Mouse (Mus musculus) neural tube, embryonic 12.5 days (tissue): ENCODE results near the gene Pygb. TPM values are rescaled to one million over a fixed set of nuclear protein-coding genes. Genes with fewer than 3 reads are reported as not detected.

Source experiments
- ATAC-seq: fragments of 200-750 bp; cut with Nextera tagmentation; 2 replicates; pipeline ENCODE4 v1.8.0; 2017; ENCODE audit warnings: low read depth, mild to moderate bottlenecking, moderate TSS enrichment, moderate library complexity; ENCODE audit not compliant: low FRiP score
- H3K27ac ChIP-seq: fragments of 300-500 bp; sonication (generic); 2 replicates; pipeline ENCODE4 v1.5.1; 2016
- H3K27me3 ChIP-seq: fragments of 300-500 bp; sonication (generic); replicated peaks from 2 replicates; pipeline ENCODE4 v1.6.1; 2016; ENCODE audit warnings: mild to moderate bottlenecking
- H3K36me3 ChIP-seq: fragments of 300-500 bp; sonication (generic); 2 replicates; pipeline ENCODE4 v1.6.1; 2016; ENCODE audit warnings: mild to moderate bottlenecking
- H3K4me1 ChIP-seq: fragments of 300-500 bp; sonication (generic); 2 replicates; pipeline ENCODE4 v1.6.1; 2016
- H3K4me2 ChIP-seq: fragments of 300-500 bp; sonication (generic); replicated peaks from 2 replicates; pipeline ENCODE4 v1.6.1; 2016; ENCODE audit warnings: mild to moderate bottlenecking
- H3K4me3 ChIP-seq: fragments of 300-500 bp; sonication (generic); 2 replicates; pipeline ENCODE4 v1.5.1; 2016
- H3K9ac ChIP-seq: fragments of 300-500 bp; sonication (generic); 2 replicates; pipeline ENCODE4 v1.6.1; 2016; ENCODE audit warnings: mild to moderate bottlenecking
- H3K9me3 ChIP-seq: fragments of 300-500 bp; sonication (generic); 2 replicates; pipeline ENCODE4 v1.6.1; 2016; ENCODE audit warnings: mild to moderate bottlenecking
- WGBS: fragments of 180-500 bp; shearing (Covaris S2); methylation state at CpG from one replicate; pipeline ENCODE4 v1.1.7; 2016; 5-methylcytosine and 5-hydroxymethylcytosine counted together
- polyA plus RNA-seq: library from polyadenylated mRNA; unstranded; fragments of >200 nt; fragmentation: Nextera tagmentation; extraction: Ambion mirVana; gene quantifications from 2 replicates; pipeline ENCODE4 v1.2.1, GENCODE M21; 2016

Gene Pygb
- polyA plus RNA-seq, 1 experiment from 2014 or later: 80.5 TPM

DNA sequence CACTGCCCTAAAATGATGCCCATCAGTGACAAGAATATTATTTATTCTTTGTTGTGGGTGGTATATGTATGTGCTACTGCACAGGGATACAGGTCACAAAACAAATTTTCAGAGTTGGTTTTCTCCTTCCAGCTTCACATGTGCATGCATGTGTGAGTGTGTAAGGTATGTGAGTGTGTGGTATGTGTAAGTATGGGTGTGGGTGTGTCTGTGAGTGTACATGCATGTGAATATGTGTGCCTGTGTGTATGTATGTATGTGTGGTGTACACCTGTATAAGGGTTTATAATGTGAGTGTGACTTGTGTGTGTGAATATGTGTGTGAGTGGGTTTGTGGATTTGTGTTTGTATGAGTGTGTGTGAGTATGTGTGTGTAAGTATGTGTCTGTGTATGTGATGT is 68.7 kb downstream of the Pygb start:
- H3K4me3 ChIP-seq: no peak overlapping the region
- H3K4me2 ChIP-seq: no peak overlapping the region
- ATAC-seq: no peak

DNA sequence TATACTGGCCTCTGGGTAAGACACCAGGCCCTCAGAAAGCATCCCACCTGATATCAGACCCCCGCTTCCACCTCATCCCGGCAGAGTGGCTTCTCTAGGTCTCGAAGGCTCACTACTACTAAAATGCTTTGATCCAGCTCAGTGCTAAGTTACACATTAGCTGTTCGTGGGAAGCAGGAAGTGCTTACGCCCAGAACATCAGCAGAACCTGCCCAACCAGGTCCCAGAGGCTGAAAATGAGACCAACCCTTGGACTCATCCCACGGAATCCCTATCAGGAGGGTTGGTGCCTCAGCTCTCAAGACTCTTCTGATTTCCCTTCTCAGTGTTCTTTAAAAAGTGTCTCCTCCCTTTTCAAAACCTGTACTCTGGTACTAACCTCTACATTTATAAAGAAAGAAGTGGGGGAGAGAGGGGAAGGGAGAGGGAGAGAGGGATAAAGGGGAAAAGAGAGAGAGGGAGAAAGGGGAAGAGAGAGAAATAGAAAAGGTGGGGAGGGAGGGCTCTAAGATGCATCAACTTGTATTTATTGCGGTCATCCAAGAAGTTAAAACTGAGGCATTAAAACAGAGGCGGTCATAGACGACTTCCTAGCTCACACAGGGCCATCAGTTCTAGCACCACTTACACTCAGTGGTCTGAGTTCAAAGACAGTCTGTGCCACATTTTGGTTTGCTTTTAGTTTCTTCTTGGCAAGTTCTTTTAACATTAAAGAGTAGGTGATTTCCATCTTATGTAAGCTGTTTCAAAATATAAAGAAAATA is 72.4 kb downstream of the Pygb start:
- no peaks in the 10 kb centered on the region for H3K36me3 ChIP-seq
- H3K9me3 ChIP-seq: no peaks in the 10 kb centered on the region
- no peak overlapping the region for H3K27ac ChIP-seq
- H3K9ac ChIP-seq: no peak overlapping the region
- 90% methylated on average over 9 of the region's 9 CpGs for WGBS
- no peaks in the 10 kb centered on the region for H3K4me1 ChIP-seq
- no peak overlapping the region for H3K4me3 ChIP-seq
- no peak overlapping the region for H3K4me2 ChIP-seq
- ATAC-seq: no peak
- no peaks in the 10 kb centered on the region for H3K27me3 ChIP-seq

More for the DNA sequence above, 68.7 kb downstream of the Pygb start:
- H3K9me3 ChIP-seq: no peaks in the 10 kb centered on the region
- no peak overlapping the region; the same call in 1 of the 2 replicates for H3K9ac ChIP-seq
- H3K27ac ChIP-seq: no peak overlapping the region
- H3K36me3 ChIP-seq: no peaks in the 10 kb centered on the region
- H3K4me1 ChIP-seq: no peaks in the 10 kb centered on the region
- H3K27me3 ChIP-seq: no peaks in the 10 kb centered on the region

- Histone ChIP-seq H3K4me3 (no peak overlapping the region), H3K36me3 (no peaks in the 10 kb centered on the region), H3K27ac (no peak overlapping the region), H3K4me2 (no peak overlapping the region), H3K4me1 (no peaks in the 10 kb centered on the region), H3K9ac (no peak overlapping the region), H3K9me3 (no peaks in the 10 kb centered on the region), H3K27me3 (no peaks in the 10 kb centered on the region)
- no peak for ATAC-seq
- 83% methylated on average over 11 of the region's 11 CpGs for WGBS
Observed at GRCm38 (mm10) chr2:150859709-150860470, 73.4 kb downstream of the Pygb start.

DNA sequence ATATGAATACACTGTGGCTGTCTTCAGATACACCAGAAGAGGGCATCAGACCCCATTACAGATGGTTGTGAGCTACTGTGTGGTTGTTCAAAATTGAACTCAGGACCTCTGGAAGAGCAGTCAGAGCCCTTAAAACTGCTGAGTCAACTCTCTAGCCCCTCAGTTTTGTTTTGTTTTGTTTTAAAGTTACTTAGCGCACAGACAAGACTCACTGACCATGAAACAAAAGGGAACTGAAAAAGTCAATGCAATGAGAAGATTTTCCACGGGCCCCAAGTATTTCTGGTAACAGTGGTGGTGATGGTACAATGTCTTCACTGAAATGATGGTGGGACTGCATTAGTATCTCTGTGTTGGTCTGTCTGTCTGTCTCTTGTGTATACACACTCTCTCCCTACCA is 74.6 kb downstream of the Pygb start:
- H3K4me1 ChIP-seq: no peaks in the 10 kb centered on the region
- no peak for ATAC-seq
- H3K27me3 ChIP-seq: no peaks in the 10 kb centered on the region
- H3K9me3 ChIP-seq: no peaks in the 10 kb centered on the region
- no peak overlapping the region for H3K4me2 ChIP-seq
- no peak overlapping the region for H3K9ac ChIP-seq
- H3K27ac ChIP-seq: no peak overlapping the region
- no peak overlapping the region for H3K4me3 ChIP-seq
- H3K36me3 ChIP-seq: no peaks in the 10 kb centered on the region
- WGBS: 90% methylated on average over 2 of the region's 2 CpGs

- ATAC-seq: no peak
- Histone ChIP-seq H3K27ac (no peak overlapping the region), H3K36me3 (no peaks in the 10 kb centered on the region), H3K9ac (no peak overlapping the region), H3K4me3 (no peak overlapping the region), H3K4me2 (no peak overlapping the region), H3K4me1 (no peaks in the 10 kb centered on the region), H3K27me3 (no peaks in the 10 kb centered on the region), H3K9me3 (no peaks in the 10 kb centered on the region)
- WGBS: 96% methylated on average over 2 of the region's 2 CpGs
Observed at GRCm38 (mm10) chr2:150867021-150867420, 80.5 kb downstream of the Pygb start.

GRCm38 (mm10) chr2:150869446-150869845 is 82.9 kb downstream of the Pygb start:
- Histone ChIP-seq H3K27ac (no peak overlapping the region), H3K9ac (no peak overlapping the region), H3K27me3 (no peaks in the 10 kb centered on the region), H3K9me3 (no peaks in the 10 kb centered on the region), H3K4me2 (no peak overlapping the region), H3K4me3 (no peak overlapping the region), H3K4me1 (no peaks in the 10 kb centered on the region), H3K36me3 (no peaks in the 10 kb centered on the region)
- WGBS: 90% methylated on average over 1 of the region's 1 CpGs
- no peak for ATAC-seq

DNA sequence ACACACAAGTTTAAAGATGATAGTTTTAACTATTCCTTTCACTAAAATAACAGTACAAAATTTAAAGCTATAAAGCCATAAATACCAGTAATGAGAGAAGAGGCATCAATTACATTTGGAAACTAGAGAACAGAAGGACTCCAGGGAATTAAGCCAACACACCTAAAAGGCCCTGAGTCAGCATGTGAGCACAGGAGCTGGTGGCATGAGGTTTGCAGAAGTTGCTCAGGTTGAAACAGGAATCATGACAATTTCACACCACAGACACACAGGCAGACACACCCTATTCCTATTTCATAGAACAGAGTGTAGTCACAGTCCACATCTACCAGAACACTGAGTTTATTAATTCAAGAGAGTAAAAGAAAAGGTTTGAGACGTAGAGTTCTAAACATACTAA is 88.0 kb downstream of the Pygb start:
- no peaks in the 10 kb centered on the region; the same call in 1 of the 2 replicates for H3K36me3 ChIP-seq

DNA sequence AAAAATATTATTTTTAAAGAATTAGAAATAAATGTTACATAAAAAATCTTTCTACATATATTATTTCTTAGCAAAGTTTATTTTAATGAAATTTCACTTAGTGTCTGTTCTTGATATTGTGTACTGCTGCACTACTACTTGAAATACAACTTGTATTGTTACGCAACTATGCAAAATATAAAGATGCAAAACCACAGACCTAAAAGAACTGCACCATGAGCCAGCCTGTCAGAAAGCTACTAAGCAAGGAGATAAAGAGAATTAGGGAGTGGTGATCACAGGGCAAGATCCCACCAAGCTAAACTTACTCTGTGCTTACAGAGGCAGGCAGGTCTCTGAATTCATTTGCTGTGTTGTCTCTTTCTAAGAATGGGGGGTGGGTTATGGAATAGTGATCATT is 88.7 kb downstream of the Pygb start:
- Histone ChIP-seq H3K4me3 (no peak overlapping the region), H3K9ac (no peak overlapping the region), H3K4me1 (no peaks in the 10 kb centered on the region), H3K27ac (no peak overlapping the region), H3K4me2 (no peak overlapping the region), H3K9me3 (no peaks in the 10 kb centered on the region), H3K36me3 (no peaks in the 10 kb centered on the region; the same call in 1 of the 2 replicates), H3K27me3 (no peaks in the 10 kb centered on the region)
- 96% methylated on average over 1 of the region's 1 CpGs for WGBS
- ATAC-seq: no peak

More for the DNA sequence above, 88.0 kb downstream of the Pygb start:
- WGBS: 96% methylated on average over 1 of the region's 1 CpGs
- no peak overlapping the region for H3K9ac ChIP-seq
- no peak for ATAC-seq
- no peaks in the 10 kb centered on the region for H3K27me3 ChIP-seq
- no peaks in the 10 kb centered on the region for H3K4me1 ChIP-seq
- no peak overlapping the region for H3K4me3 ChIP-seq
- no peaks in the 10 kb centered on the region for H3K9me3 ChIP-seq
- H3K4me2 ChIP-seq: no peak overlapping the region
- no peak overlapping the region for H3K27ac ChIP-seq

DNA sequence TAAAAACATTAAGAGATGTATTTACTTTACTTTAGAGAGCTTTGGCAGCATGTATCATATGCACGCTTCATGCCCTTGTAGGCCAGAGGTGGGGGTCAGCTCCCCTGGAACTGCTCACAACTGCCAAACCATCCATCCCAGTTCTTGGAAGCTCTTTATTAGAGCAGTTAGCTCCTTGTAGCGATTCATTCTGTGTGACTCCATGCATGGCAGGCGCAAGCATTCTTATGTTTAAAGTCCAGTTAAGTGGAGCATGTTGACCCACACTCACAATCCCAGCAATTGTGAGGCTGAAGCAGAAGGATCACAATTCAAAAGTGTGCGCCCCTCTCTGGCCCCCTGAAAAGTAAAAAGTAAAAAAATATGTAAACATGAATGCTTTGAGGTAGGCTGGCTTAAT is 91.0 kb downstream of the Pygb start:
- Histone ChIP-seq H3K4me2 (no peak overlapping the region), H3K27ac (no peak overlapping the region)
- no peak for ATAC-seq

More for the DNA sequence above, 91.0 kb downstream of the Pygb start:
- no peaks in the 10 kb centered on the region for H3K4me1 ChIP-seq
- no peak overlapping the region for H3K4me3 ChIP-seq
- 93% methylated on average over 4 of the region's 4 CpGs for WGBS
- no peak overlapping the region for H3K9ac ChIP-seq
- no peaks in the 10 kb centered on the region for H3K9me3 ChIP-seq
- no peaks in the 10 kb centered on the region; the same call in 1 of the 2 replicates for H3K36me3 ChIP-seq
- H3K27me3 ChIP-seq: no peaks in the 10 kb centered on the region

Other genes starting within 250 kb of the Pygb start
- gene Cst7, start 216.3 kb upstream of the Pygb start, polyA plus RNA-seq: 0.20 and 0.28 TPM in 2 replicates
- gene Apmap, start 178.2 kb upstream of the Pygb start, polyA plus RNA-seq: 41.6 and 42.7 TPM in 2 replicates
- gene Acss1, start 118.2 kb upstream of the Pygb start, polyA plus RNA-seq: 22.8 and 23.5 TPM in 2 replicates
- gene Vsx1, start 97.4 kb upstream of the Pygb start, polyA plus RNA-seq: 0.51 and 0.63 TPM in 2 replicates
- 30.3 and 31.7 TPM in 2 replicates for gene Entpd6, start 37.7 kb upstream of the Pygb start, polyA plus RNA-seq
- gene Abhd12, start 118.0 kb downstream of the Pygb start, polyA plus RNA-seq: 76.5 and 77.8 TPM in 2 replicates
- 40.0 and 40.3 TPM in 2 replicates for gene Gins1, start 118.7 kb downstream of the Pygb start, polyA plus RNA-seq